ENCODE assay signal across 8 mouse cellular contexts in genomic region chrX:16894377-16895175, GRCm38 (mm10). TPM values are rescaled to one million over a fixed set of nuclear protein-coding genes. Genes with fewer than 3 reads are reported as not detected.
DNase-seq lines count a peak whose midpoint lies in the region; ATAC-seq and TF ChIP-seq lines count a peak whose summit lies in the region.

No protein-coding gene starts in this region.

- H3K79me2 ChIP-seq in heart, adult 2 months (replicated peaks; ENCODE audit: control insufficient read depth, insufficient read depth, low read length), result no peaks in the 10 kb centered on the region

- H3K4me1 ChIP-seq in heart, adult 2 months (ENCODE audit: control insufficient read depth, insufficient read depth, low read length), result no peaks in the 10 kb centered on the region
- no peaks in the 10 kb centered on the region for H3K4me1 ChIP-seq in hindbrain, embryonic 12.5 days
- H3K4me1 ChIP-seq in lung, adult 2 months (ENCODE audit: control insufficient read depth, insufficient read depth, low read length), result no peaks in the 10 kb centered on the region

- H3K27me3 ChIP-seq in heart, adult 2 months (ENCODE audit: control insufficient read depth, insufficient read depth, low read length), result no peaks in the 10 kb centered on the region
- H3K27me3 ChIP-seq in hindbrain, embryonic 12.5 days, result no peaks in the 10 kb centered on the region
- H3K27me3 ChIP-seq in splenic B cell, adult 2 months (ENCODE audit: control insufficient read depth, insufficient read depth, low read length, poor library complexity, severe bottlenecking), result no peaks in the 10 kb centered on the region

- no peaks in the 10 kb centered on the region for H3K36me3 ChIP-seq in heart, adult 2 months (ENCODE audit: control insufficient read depth, insufficient read depth, low read length)
- H3K36me3 ChIP-seq in hindbrain, embryonic 12.5 days, result no peaks in the 10 kb centered on the region
- H3K36me3 ChIP-seq in splenic B cell, adult 2 months (ENCODE audit: control insufficient read depth, insufficient read depth, low read length, poor library complexity, severe bottlenecking), result no peaks in the 10 kb centered on the region

- no peak overlapping the region for H3K27ac ChIP-seq in heart, adult 2 months
- H3K27ac ChIP-seq in hindbrain, embryonic 12.5 days, result peak overlapping the region; percentile 12; the same call in 1 of the 2 replicates

- no peaks in the 10 kb centered on the region for H3K9me3 ChIP-seq in hindbrain, embryonic 12.5 days (replicated peaks)

- H3K4me3 ChIP-seq in heart, adult 2 months, result no peak overlapping the region
- no peak overlapping the region for H3K4me3 ChIP-seq in hindbrain, embryonic 12.5 days
- no peak overlapping the region for H3K4me3 ChIP-seq in lung, adult 2 months (replicated peaks; ENCODE audit: extremely low read depth, low read depth, low read length)

- intact Hi-C loops in heart, adult 2 months (cut with DNase I), result loop anchor here (10.0 kb wide), 1 partner anchor 1550 kb away; no protein-coding TSS in a partner anchor
- intact Hi-C loops in heart, postnatal 25 days (cut with DNase I), result loop anchor here (10.0 kb wide), 1 partner anchor 1360 kb away; no protein-coding TSS in a partner anchor

- H3K4me2 ChIP-seq in hindbrain, embryonic 12.5 days (replicated peaks), result no peak overlapping the region

- peak; percentile 80 for TF ChIP-seq CTCF in heart, adult 2 months (IDR thresholded peaks at IDR 0.05)
- TF ChIP-seq CTCF in lung, adult 2 months (IDR thresholded peaks at IDR 0.05; ENCODE audit: insufficient read depth, low read length), result peak; percentile 40

- TF ChIP-seq POLR2A in heart, adult 2 months (IDR thresholded peaks at IDR 0.05; ENCODE audit: insufficient read depth, low read depth, low read length), result no peak
- no peak for TF ChIP-seq POLR2A in lung, adult 2 months (IDR thresholded peaks at IDR 0.05; ENCODE audit: borderline replicate concordance, extremely low read depth, low read depth, low read length)

- H3K9ac ChIP-seq in heart, adult 2 months (ENCODE audit: low read depth, low read length), result no peak overlapping the region
- H3K9ac ChIP-seq in hindbrain, embryonic 12.5 days, result no peak overlapping the region

- no peak for DNase-seq in heart, adult 2 months
- no peak for DNase-seq in heart, postnatal 25 days (ENCODE audit: low spot score)
- DNase-seq in Muller cell, postnatal 12 days (ENCODE audit: inconsistent ontology term), result peak; percentile 74
- peak; percentile 79 for DNase-seq in embryo, embryonic 10.5 days (ENCODE audit: low spot score)
- peak; percentile 2 for DNase-seq in lung, adult 2 months
- DNase-seq in splenic B cell, adult 2 months (ENCODE audit: low read depth, low spot score), result peak; percentile 0

- peak; percentile 93 for ATAC-seq in hindbrain, embryonic 12.5 days (ENCODE audit: low FRiP score)
- ATAC-seq in erythroblast, adult 5-6 weeks (replicated peaks; ENCODE audit: low FRiP score, poor library complexity, severe bottlenecking), result no peak

- TF ChIP-seq EP300 in heart, adult 2 months (IDR thresholded peaks at IDR 0.05; ENCODE audit: insufficient read depth, low read depth, low read length), result 0 out of 2 replicates have a peak, but pooled peaks have one; percentile 37

- WGBS in heart, adult 2 months, result 28% methylated on average over 5 of the region's 5 CpGs
- 29% methylated on average over 5 of the region's 5 CpGs for WGBS in hindbrain, embryonic 12.5 days
- 33% methylated on average over 5 of the region's 5 CpGs for WGBS in lung, adult 2 months

RNA-seq across cellular contexts. Expression of gene Ndp, which starts 17.0 kb away (rescaled TPM):
- not detected for total RNA-seq in heart, adult 2 months (2021)
- polyA plus RNA-seq in heart, adult 2 months (2012; rRNA removed), result 0.09 and 0.10 TPM in 2 replicates
- under 1 TPM in 1 of 2 experiments, not detected in 1; 0.17 TPM for total RNA-seq in heart, postnatal 25 days (2021)
- 4.7 and 7.7 TPM in 2 replicates for polyA plus RNA-seq in hindbrain, embryonic 12.5 days (2016; fragmentation: Nextera tagmentation; extraction: Ambion mirVana)
- 0.14 and 0.20 TPM in 2 replicates for polyA plus RNA-seq in lung, adult 2 months (2012; rRNA removed)
- total RNA-seq in erythroblast, adult 5-6 weeks (2015; ENCODE audit: low replicate concordance), result not detected in 2 replicates
- total RNA-seq in erythroblast, adult 5-6 weeks (2017; ENCODE audit: low replicate concordance), result not detected in 2 replicates

Comparison
In these comparisons a context has a peak if more than half of its experiments do, and no peak if none do; other contexts are left out.
1. DNase-seq: peak in Muller cell, postnatal 12 days (single experiment), embryo, embryonic 10.5 days (single experiment), lung, adult 2 months (single experiment) and splenic B cell, adult 2 months (single experiment); none in heart, adult 2 months (0 of 2) and heart, postnatal 25 days (single experiment).